Mouse (Mus musculus) heart, adult 11 months (tissue): ENCODE data around the gene Syf2.

Experiments
- DNase-seq: peaks from one replicate; pipeline ENCODE4 v3.0.0; 2022

Gene Syf2

DNA sequence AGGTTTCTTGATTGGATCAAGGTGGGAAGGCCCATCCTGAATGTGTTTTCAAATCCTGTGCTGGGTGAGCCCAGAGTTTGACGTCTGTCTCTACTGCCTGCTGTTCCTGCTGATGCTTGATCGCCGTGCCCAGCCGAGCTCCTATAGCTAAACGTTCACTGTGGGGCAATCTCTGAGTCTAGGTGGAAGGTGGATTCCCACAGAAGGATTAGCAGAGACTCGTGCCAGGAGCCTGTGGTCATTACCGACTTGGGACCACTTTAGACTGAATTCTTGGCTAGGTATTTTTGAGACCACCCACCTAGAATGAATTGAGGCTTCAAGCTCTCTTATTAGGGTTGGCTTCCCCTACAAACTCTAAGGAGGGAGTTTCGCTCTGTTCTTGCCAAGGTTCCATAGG lies 48.2 kb downstream of the Syf2 start:
- DNase-seq = no peak

DNA sequence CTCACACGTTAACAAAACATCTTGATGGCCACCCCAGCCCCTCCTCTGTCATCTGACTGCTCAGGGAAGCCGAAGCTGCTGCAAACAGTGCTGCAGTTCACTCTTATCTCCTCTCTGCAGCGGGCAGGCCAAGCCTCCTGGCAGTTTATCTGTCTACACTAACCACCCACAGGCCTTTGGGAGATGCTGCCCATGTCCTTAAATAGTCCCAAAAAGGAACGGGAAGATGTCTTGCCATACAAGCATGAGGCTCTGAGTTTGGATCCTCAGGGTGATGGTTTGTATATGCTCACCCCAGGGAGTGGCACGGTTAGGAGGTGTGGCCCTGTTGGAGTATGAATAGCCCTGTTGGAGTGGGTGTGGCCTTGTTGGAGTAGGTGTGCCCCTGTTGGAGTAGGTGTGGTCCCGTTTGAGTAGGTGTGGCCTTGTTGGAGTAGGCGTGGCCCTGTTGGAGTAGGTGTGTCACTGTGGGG lies 51.3 kb downstream of the Syf2 start:
- DNase-seq = no peak

DNA sequence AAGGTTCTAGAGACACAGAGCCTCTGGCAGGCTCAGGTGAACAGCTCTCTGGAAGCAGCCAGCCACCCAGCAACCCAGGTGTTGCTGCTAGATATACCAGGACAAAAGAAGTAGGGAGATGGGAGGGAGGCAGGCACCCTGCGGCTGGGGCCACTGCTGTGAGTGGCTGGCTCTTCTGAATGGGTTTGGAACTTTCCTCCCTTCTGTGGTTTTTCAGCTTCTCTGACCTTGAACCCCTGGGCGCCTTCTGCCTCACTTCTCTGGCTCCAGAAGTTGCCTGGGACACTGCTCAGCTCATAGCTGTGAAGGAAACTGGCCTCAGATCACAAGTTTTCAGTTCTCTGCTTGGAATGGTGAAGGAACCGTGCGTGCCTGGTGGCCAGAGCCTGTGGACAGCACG lies 52.4 kb downstream of the Syf2 start:
- no peak for DNase-seq

GRCm38 (mm10) chr4:134984555-134984954 lies 53.9 kb downstream of the Syf2 start:
- no peak for DNase-seq

- DNase-seq = no peak
Measured at GRCm38 (mm10) chr4:134985626-134986335, 55.1 kb downstream of the Syf2 start.

DNA sequence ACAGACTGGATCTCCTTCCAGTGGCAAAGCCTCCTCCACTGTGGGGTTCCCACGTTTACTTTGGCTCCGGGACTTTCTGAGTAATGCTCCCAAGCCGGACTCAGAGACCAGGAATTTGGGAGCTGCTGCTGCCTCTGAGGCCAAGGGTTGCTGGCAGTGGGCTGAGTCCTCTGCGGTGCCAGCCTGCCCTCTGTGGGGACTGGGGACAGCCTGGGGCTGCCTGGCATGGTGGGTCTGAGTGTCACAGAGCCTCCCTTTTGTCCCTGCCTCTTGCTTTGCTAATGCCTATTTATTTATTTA lies 55.6 kb downstream of the Syf2 start:
- no peak for DNase-seq

GRCm38 (mm10) chr4:134986963-134987362 lies 56.3 kb downstream of the Syf2 start:
- no peak for DNase-seq
